Mouse (Mus musculus) midbrain, embryonic 15.5 days (tissue): ENCODE results near the gene Olfr1440. TPM values are rescaled to one million over a fixed set of nuclear protein-coding genes. Genes with fewer than 3 reads are reported as not detected.

Source experiments
- ATAC-seq: fragments of 200-750 bp; cut with Nextera tagmentation; replicated peaks from 2 replicates; pipeline ENCODE4 v1.8.0; 2017; ENCODE audit warnings: moderate TSS enrichment
- H3K27ac ChIP-seq: fragments of 300-500 bp; sonication (generic); 2 replicates; pipeline ENCODE4 v1.5.1; 2015; ENCODE audit warnings: mild to moderate bottlenecking, inconsistent platforms
- H3K27me3 ChIP-seq: fragments of 300-500 bp; sonication (generic); replicated peaks from 2 replicates; pipeline ENCODE4 v1.6.1; 2015; ENCODE audit warnings: inconsistent platforms
- H3K36me3 ChIP-seq: fragments of 300-500 bp; sonication (generic); replicated peaks from 2 replicates; pipeline ENCODE4 v1.6.1; 2015; ENCODE audit warnings: inconsistent platforms
- H3K4me1 ChIP-seq: fragments of 300-500 bp; sonication (generic); 2 replicates; pipeline ENCODE4 v1.6.1; 2015; ENCODE audit warnings: inconsistent platforms
- H3K4me2 ChIP-seq: fragments of 300-500 bp; sonication (generic); 2 replicates; pipeline ENCODE4 v1.6.1; 2015; ENCODE audit warnings: inconsistent platforms, mild to moderate bottlenecking, moderate library complexity
- H3K4me3 ChIP-seq: fragments of 300-500 bp; sonication (generic); 2 replicates; pipeline ENCODE4 v1.5.1; 2015; ENCODE audit warnings: mild to moderate bottlenecking, inconsistent platforms
- H3K9ac ChIP-seq: fragments of 300-500 bp; sonication (generic); 2 replicates; pipeline ENCODE4 v1.6.1; 2015; ENCODE audit warnings: mild to moderate bottlenecking, inconsistent platforms
- H3K9me3 ChIP-seq: fragments of 300-500 bp; sonication (generic); 2 replicates; pipeline ENCODE4 v1.6.1; 2016; ENCODE audit warnings: inconsistent platforms
- WGBS: fragments of 180-500 bp; shearing (Covaris S2); methylation state at CpG from one replicate; pipeline ENCODE4 v1.1.7; 2015; ENCODE audit warnings: mixed read lengths; 5-methylcytosine and 5-hydroxymethylcytosine counted together
- polyA plus RNA-seq: library from polyadenylated mRNA; unstranded; fragments of >200 nt; fragmentation: Nextera tagmentation; extraction: Ambion mirVana; gene quantifications from 2 replicates; pipeline ENCODE4 v1.2.1, GENCODE M21; 2015

The Olfr1440 gene
- polyA plus RNA-seq: not detected in 2 replicates

DNA sequence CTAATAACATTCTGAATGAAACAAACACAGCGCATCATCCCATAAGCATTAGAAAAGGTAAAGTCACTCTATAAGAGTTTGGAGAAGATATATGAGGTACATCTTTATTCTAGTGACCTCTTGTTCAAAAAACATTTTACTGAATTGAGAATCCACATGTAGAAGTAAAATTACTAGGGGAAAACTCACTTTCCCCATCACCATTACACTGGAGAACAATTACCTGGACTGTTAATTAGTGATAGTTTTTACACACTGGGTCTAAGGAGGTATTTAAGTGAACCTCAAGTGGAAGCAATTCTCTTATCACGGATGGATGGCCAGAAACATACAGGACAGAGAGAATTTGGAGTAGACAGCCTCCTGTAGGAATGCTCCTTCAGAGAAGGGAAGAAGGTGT lies at the start of gene Olfr1440:
TSS of gene Olfr1440 (plus strand) at position 301 of the 400 bp plus-strand sequence.
- Histone ChIP-seq H3K9ac (no peak within 1 kb of the TSS), H3K4me1 (no peaks in the 10 kb centered on the region), H3K27ac (no peak within 1 kb of the TSS), H3K36me3 (no peaks in the 10 kb centered on the region), H3K27me3 (no peaks in the 10 kb centered on the region), H3K9me3 (no peaks in the 10 kb centered on the region), H3K4me2 (no peak within 1 kb of the TSS), H3K4me3 (no peak within 1 kb of the TSS)
- WGBS: 83% methylated on average over 2 of the region's 2 CpGs
- no peak for ATAC-seq

DNA sequence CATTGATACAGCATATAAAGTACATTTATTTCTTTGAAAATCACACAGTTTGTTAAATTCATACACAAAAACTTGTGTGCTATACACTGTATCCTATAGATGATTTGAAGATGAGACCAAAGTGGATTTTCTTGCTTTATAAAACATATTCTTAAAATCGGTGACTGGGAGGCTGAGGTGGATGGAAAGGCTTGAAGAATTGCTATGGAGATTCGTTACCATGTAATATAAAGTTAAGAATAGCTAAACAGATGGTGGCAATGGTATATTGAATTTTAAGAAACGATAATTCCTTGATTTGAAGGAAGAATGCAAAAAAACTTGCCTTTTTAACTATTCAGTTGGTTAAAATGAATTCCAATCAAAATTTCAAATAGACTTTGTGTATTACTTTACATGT lies 14.1 kb upstream of the Olfr1440 start:
- Histone ChIP-seq H3K9ac (no peak overlapping the region), H3K4me3 (no peak overlapping the region), H3K27ac (no peak overlapping the region), H3K36me3 (no peaks in the 10 kb centered on the region), H3K4me1 (no peaks in the 10 kb centered on the region), H3K9me3 (no peaks in the 10 kb centered on the region), H3K4me2 (no peak overlapping the region), H3K27me3 (no peaks in the 10 kb centered on the region)
- 80% methylated on average over 3 of the region's 3 CpGs for WGBS
- ATAC-seq: no peak

DNA sequence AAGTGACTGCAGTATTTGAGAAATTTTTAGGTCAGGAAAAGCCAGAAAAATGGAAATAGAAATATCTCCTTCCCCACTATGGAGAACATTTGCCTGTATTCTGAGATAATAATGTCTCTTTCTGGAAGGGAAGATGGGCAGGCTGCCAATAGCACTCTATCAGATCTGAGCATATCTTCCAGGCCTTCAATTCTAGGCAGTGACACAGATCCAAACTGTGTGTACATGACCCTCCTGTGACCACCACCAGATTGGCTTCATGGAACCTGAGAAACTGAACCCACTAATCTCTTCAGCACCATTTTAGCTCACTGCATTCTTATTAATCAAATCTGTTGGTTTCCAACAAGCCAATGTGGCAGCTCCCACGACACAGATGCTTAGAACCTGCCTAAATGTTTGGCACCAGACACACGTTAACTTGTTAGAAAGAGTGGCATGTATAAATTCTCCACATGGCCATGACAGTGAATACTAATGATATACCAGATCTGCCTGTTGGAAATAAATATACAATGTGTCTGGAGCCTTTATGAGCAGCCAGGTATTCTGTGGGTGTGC lies 12.5 kb upstream of the Olfr1440 start:
- Histone ChIP-seq H3K9me3 (no peaks in the 10 kb centered on the region), H3K27me3 (no peaks in the 10 kb centered on the region), H3K4me2 (no peak overlapping the region), H3K36me3 (no peaks in the 10 kb centered on the region), H3K9ac (no peak overlapping the region), H3K4me1 (no peaks in the 10 kb centered on the region), H3K4me3 (no peak overlapping the region), H3K27ac (no peak overlapping the region)
- WGBS: 76% methylated on average over 2 of the region's 2 CpGs
- no peak for ATAC-seq

- Histone ChIP-seq H3K36me3 (no peaks in the 10 kb centered on the region), H3K27me3 (no peaks in the 10 kb centered on the region), H3K9me3 (no peaks in the 10 kb centered on the region), H3K9ac (no peak overlapping the region), H3K4me2 (no peak overlapping the region), H3K4me3 (no peak overlapping the region), H3K27ac (no peak overlapping the region), H3K4me1 (no peaks in the 10 kb centered on the region)
- no peak for ATAC-seq
Observed at GRCm38 (mm10) chr19:12413737-12414136, 26.7 kb downstream of the Olfr1440 start.

DNA sequence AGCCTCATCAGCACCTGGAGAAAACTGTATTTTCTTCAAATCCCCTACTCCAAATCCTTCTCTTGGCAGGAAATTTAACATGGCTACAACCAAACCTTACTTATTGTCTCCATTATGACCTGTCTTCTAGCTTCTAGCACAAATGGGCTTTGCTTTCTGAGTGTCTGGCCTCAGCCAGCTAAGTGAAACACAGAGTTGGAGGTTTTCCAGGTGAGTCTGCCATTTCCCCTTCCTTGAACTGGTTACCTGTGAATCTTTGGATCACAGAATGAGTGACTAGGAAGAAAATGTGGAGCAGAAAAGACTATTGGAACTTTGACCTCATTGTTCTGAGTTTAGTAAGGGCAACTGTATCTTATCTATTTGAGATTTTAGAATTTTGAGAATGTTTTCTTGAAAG lies 30.3 kb downstream of the Olfr1440 start, which contains the start of gene Olfr1441:
TSS of gene Olfr1441 (plus strand) at position 73 of the 400 bp plus-strand sequence.
- no peaks in the 10 kb centered on the region for H3K27me3 ChIP-seq
- H3K4me3 ChIP-seq: no peak within 1 kb of the TSS
- H3K27ac ChIP-seq: no peak within 1 kb of the TSS
- no peak within 1 kb of the TSS for H3K4me2 ChIP-seq
- no peaks in the 10 kb centered on the region for H3K36me3 ChIP-seq
- no peak within 1 kb of the TSS for H3K9ac ChIP-seq
- no peak for ATAC-seq
- no peaks in the 10 kb centered on the region for H3K9me3 ChIP-seq
- no peaks in the 10 kb centered on the region for H3K4me1 ChIP-seq

GRCm38 (mm10) chr19:12418312-12418711 lies 31.2 kb downstream of the Olfr1440 start:
- H3K27me3 ChIP-seq: no peaks in the 10 kb centered on the region
- H3K4me2 ChIP-seq: no peak overlapping the region
- no peak overlapping the region for H3K9ac ChIP-seq
- H3K27ac ChIP-seq: no peak overlapping the region
- 95% methylated on average over 3 of the region's 3 CpGs for WGBS
- no peaks in the 10 kb centered on the region for H3K36me3 ChIP-seq
- no peaks in the 10 kb centered on the region for H3K4me1 ChIP-seq
- no peaks in the 10 kb centered on the region for H3K9me3 ChIP-seq
- ATAC-seq: no peak
- H3K4me3 ChIP-seq: no peak overlapping the region

GRCm38 (mm10) chr19:12420555-12420954 lies 33.5 kb downstream of the Olfr1440 start:
- 83% methylated on average over 6 of the region's 6 CpGs for WGBS
- H3K27me3 ChIP-seq: no peaks in the 10 kb centered on the region
- H3K4me2 ChIP-seq: no peak overlapping the region
- no peak overlapping the region for H3K4me3 ChIP-seq
- H3K9ac ChIP-seq: no peak overlapping the region
- no peaks in the 10 kb centered on the region for H3K36me3 ChIP-seq
- H3K4me1 ChIP-seq: no peaks in the 10 kb centered on the region
- H3K27ac ChIP-seq: no peak overlapping the region
- no peak for ATAC-seq
- H3K9me3 ChIP-seq: no peaks in the 10 kb centered on the region

DNA sequence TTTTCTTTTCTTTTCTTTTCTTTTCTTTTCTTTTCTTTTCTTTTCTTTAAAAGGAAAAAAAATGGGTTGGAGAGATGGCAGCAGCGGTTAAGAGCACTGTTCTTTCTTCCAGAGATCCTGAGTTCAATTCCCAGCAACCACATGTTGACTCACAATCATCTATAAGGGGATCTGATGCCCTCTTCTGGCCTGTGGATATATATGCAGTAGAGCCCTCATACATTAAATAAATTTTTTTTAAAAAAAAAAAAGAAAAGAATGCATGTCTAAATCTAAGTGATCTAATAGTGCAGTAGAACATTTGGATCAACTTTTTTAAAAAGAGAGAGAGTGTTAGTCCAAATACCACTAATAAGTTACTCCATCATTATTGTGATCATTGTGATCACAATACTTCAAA lies 34.6 kb downstream of the Olfr1440 start:
- no peak overlapping the region for H3K4me3 ChIP-seq
- no peak overlapping the region for H3K9ac ChIP-seq
- H3K27me3 ChIP-seq: no peaks in the 10 kb centered on the region
- H3K27ac ChIP-seq: no peak overlapping the region
- no peaks in the 10 kb centered on the region for H3K9me3 ChIP-seq
- H3K36me3 ChIP-seq: no peaks in the 10 kb centered on the region
- no peaks in the 10 kb centered on the region for H3K4me1 ChIP-seq
- WGBS: 83% methylated on average over 1 of the region's 1 CpGs
- no peak overlapping the region for H3K4me2 ChIP-seq
- ATAC-seq: no peak

DNA sequence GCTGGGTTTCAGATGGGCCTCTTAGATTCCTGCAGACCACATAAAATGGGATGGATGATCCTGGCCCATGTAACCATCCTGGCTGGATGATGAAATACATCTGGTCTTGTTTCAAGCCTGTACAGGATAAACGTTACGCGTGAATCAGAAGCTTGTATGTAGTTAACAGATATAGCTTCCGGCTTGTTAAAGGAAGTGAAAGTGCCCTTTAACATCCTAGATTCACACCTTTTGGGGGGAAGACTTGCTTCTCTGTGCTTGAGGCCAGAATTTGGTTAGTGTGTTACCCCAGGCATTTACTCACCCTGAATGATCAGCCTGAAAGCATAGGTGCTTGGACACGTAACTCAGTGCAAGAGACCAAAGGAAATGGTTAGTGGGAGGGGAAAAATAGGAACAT lies 40.0 kb downstream of the Olfr1440 start:
- Histone ChIP-seq H3K9me3 (no peaks in the 10 kb centered on the region), H3K27ac (no peak overlapping the region), H3K4me3 (no peak overlapping the region), H3K36me3 (no peaks in the 10 kb centered on the region), H3K27me3 (no peaks in the 10 kb centered on the region), H3K9ac (no peak overlapping the region), H3K4me1 (no peaks in the 10 kb centered on the region), H3K4me2 (no peak overlapping the region)
- ATAC-seq: no peak
- 95% methylated on average over 5 of the region's 5 CpGs for WGBS

GRCm38 (mm10) chr19:12427605-12428004 lies 40.5 kb downstream of the Olfr1440 start, which contains the start of gene Pfpl:
Pfpl (plus strand) TSS chr19:12427905.
- H3K27me3 ChIP-seq: no peaks in the 10 kb centered on the region
- no peak within 1 kb of the TSS for H3K27ac ChIP-seq
- H3K4me3 ChIP-seq: no peak within 1 kb of the TSS
- no peaks in the 10 kb centered on the region for H3K36me3 ChIP-seq
- WGBS: 96% methylated on average over 6 of the region's 6 CpGs
- no peaks in the 10 kb centered on the region for H3K9me3 ChIP-seq
- no peak for ATAC-seq
- H3K9ac ChIP-seq: no peak within 1 kb of the TSS
- H3K4me1 ChIP-seq: no peaks in the 10 kb centered on the region
- H3K4me2 ChIP-seq: no peak within 1 kb of the TSS

GRCm38 (mm10) chr19:12433033-12433432 lies 46.0 kb downstream of the Olfr1440 start:
- H3K4me2 ChIP-seq: no peak overlapping the region
- 2% methylated on average over 2 of the region's 2 CpGs for WGBS
- H3K27ac ChIP-seq: no peak overlapping the region
- H3K36me3 ChIP-seq: no peaks in the 10 kb centered on the region
- H3K27me3 ChIP-seq: no peaks in the 10 kb centered on the region
- ATAC-seq: peak; percentile 77; the same call in 1 of the 2 replicates
- H3K9me3 ChIP-seq: no peaks in the 10 kb centered on the region
- H3K4me3 ChIP-seq: no peak overlapping the region
- H3K4me1 ChIP-seq: no peaks in the 10 kb centered on the region
- no peak overlapping the region for H3K9ac ChIP-seq

DNA sequence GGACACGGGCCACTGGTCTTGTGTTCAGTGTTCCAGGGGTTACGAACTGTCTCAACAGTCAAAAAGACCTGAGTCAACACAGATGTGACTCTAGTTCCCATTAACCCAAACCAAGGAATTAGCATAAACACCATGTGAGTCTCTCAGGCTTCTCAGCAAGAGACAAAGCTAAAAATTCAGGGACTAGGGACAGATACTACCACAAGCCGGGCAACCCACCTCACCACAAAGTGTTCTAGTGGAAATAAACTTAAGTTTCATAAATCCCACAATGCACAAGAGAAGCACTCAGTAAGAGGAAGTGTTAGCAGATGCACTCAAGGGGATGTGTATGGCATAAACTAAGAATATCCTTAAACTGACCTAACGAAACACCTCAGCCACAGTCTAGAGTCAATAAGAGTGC lies 47.9 kb downstream of the Olfr1440 start:
- no peaks in the 10 kb centered on the region for H3K27me3 ChIP-seq
- H3K9ac ChIP-seq: no peak overlapping the region
- H3K4me2 ChIP-seq: no peak overlapping the region
- no peak overlapping the region for H3K27ac ChIP-seq
- ATAC-seq: no peak
- no peak overlapping the region for H3K4me3 ChIP-seq
- H3K9me3 ChIP-seq: no peaks in the 10 kb centered on the region
- WGBS: 78% methylated on average over 4 of the region's 4 CpGs
- H3K36me3 ChIP-seq: no peaks in the 10 kb centered on the region
- no peaks in the 10 kb centered on the region for H3K4me1 ChIP-seq

- H3K36me3 ChIP-seq: no peaks in the 10 kb centered on the region
- no peak for ATAC-seq
Observed at GRCm38 (mm10) chr19:12435750-12436524, 48.9 kb downstream of the Olfr1440 start.

More at GRCm38 (mm10) chr19:12435750-12436524, 48.9 kb downstream of the Olfr1440 start:
- Histone ChIP-seq H3K4me1 (no peaks in the 10 kb centered on the region), H3K4me3 (no peak overlapping the region), H3K27me3 (no peaks in the 10 kb centered on the region), H3K9ac (no peak overlapping the region), H3K27ac (no peak overlapping the region), H3K9me3 (no peaks in the 10 kb centered on the region), H3K4me2 (no peak overlapping the region)
- WGBS: 83% methylated on average over 4 of the region's 4 CpGs
